Mouse (Mus musculus): ENCODE results near the gene St6galnac4.

DNA sequence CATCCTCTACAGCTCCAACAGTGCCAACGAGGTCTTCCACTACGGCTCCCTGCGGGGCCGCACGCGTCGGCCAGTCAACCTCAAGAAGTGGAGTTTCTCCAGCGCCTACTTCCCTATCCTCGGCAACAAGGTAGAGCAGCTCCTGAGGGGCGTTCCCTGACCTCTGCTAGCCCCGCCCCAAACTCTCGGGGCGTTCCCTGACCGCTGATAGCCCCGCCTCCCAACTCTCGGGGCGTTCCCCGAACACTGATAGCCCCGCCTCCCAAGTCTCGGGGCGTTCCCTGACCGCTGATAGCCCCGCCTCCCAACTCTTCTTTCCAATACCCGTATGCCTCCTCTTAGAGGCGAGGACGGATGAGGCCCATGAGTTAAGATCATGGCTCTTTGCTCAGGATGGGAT lies 25.4 kb downstream of the St6galnac4 start:
- TF ChIP-seq POLR2A (IDR thresholded peaks at IDR 0.05; ENCODE audit: insufficient read depth, low read length): no peak
- TF ChIP-seq CTCF (IDR thresholded peaks at IDR 0.05; ENCODE audit: low read depth, low read length): no peak
- TF ChIP-seq EP300 (IDR thresholded peaks at IDR 0.05; ENCODE audit: insufficient read depth, low read depth, low read length): no peak
